Mouse (Mus musculus) right cerebral cortex, postnatal 4 days (tissue): ENCODE results near the gene Stk16.
A peak's percentile ranks its signal among the peaks of the same experiment; 100 is the strongest.
"Not testable (repeated sequence)": the region's sequence is repeated elsewhere in the genome, so short reads cannot be mapped to it uniquely, and the experiment has no call there.

Source experiments
- DNase-seq: peaks from one replicate; pipeline ENCODE4 v3.0.0-alpha.2; 2022

Gene Stk16

DNA sequence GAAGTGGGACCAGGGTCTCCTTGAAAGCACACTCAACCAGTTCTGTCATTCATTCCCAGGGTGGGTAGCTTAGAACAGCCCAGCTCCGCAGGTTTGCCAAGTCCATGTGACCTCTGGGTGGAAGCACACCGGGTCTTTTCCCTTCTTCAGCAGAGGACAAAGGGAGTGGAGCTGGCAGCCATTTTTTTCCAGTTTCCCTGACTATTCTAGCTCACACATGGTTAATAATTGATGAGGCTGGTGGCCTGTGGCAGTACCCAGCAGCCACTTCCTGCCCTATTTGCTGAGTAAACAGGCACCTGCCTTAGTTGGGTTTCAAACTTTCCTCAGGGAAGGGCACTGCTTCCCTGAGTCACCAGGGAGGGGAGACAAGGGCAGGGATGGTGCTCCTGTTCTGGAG is 3.8 kb downstream of the Stk16 start:
- no peak for DNase-seq

DNA sequence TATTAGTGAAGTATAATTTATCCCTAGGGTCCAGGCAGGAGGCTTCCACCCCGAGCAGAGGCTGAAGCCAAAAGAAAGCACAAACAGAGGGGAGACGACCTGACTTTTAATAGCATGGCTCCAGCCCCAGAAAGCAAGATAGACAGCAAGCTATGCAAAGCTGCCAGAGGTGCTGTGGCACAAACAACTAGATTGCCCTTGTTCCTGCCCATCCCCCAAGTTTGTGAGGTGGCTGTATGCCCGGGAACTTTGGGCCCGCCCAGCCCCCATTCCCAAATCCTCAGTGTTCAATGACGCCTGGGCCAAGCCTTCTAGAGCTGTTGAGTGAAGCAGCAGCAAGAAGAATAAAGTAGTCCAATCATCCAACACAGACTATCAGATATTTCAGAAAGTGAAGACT is 4.2 kb downstream of the Stk16 start:
- DNase-seq = peak; percentile 40

DNA sequence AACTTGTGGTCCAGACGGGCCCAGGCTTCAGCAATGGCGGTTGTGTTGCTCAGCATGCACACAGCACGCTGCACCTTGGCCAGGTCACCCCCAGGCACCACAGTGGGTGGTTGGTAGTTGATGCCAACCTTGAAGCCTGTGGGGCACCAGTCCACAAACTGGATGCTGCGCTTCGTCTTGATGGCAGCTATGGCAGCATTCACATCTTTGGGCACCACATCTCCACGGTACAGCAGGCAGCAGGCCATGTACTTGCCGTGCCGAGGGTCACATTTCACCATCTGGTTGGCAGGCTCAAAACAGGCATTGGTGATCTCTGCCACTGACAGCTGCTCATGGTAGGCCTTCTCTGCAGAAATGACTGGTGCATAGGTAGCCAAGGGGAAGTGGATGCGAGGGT is 5.1 kb downstream of the Stk16 start:
- DNase-seq = no peak

DNA sequence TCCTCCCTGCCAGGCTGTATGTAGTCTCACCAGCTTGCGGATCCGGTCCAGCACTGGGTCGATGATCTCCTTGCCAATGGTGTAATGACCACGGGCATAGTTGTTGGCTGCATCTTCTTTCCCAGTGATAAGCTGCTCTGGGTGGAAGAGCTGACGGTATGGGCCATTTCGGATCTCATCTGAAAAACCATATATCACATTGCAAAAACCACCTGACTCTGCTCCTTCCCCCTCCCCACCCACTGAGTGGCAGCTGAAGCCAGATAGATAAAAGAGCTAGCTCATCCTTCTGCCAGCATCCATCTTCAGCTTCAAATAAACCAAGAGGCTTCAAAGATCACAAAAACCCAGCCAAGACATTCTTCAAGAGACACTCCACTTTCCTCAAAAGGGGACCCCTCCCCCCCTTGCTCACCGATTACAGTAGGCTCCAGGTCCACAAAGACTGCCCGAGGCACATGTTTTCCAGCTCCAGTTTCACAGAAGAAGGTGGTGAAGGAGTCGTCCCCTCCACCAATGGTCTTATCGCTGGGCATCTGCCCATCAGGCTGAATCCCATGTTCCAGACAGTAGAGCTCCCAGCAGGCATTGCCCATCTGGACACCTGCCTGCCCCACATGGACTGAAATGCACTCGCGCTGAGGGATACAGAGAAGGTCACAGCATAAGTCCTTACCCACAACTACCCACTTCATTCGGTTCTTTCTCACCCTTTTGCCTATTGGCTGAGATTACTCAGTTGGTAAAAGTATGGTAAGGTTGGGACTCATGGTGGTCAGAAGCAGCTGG is 6.4 kb downstream of the Stk16 start:
- DNase-seq = no peak

DNA sequence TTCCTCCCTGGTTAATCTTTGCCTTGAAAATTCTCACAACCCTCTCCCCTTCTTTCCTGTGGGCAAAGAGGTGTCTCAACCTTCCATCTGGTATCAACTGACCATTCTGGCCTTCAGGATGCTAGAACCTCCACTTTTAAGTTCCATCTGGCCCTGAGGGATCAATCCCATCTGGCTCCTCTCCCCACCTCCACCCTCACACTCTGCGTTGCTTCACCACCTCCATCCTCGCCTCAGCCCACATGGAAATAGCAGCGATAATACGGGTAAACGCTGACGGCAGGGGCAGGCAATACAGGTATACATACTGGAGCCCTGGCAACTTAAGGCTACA is 7.2 kb downstream of the Stk16 start:
- no peak for DNase-seq

DNA sequence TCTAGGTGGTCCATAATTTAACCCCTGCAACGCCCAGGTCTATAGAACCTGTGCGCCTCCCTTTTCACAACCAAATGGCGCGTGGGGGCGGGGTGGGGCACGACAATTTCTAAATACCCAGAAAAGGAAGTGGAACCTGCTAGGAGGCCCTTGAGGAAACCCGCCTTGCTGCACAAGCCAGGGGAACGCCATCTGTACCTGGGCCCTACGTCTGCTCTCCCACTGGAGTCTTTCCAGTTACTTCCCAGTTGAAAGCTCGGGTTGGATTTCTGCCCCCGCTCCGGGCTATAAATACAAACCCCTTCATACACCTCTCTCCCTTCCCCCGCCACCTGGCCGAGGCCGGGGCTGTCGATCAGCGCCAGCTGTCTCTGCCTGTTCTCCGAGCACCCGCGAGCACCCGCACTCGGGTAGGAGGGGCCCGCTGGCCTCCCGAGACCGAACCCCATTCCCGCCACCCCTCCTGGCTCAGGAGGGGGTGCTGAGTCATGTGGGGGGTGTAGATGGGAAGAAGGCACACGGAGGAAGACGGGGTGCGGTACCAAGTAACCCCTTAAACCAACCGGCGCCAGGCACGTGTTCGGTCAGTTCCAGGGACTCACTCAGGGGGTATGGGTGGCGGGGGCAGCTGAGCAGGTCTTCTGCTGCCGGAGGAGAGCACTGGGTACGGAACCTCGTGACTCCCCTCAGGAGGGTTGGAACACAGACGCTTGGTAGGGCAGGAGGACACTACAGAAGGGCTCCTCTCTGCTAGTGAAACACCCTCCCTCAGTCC is 7.8 kb downstream of the Stk16 start:
- DNase-seq = peak; percentile 38

DNA sequence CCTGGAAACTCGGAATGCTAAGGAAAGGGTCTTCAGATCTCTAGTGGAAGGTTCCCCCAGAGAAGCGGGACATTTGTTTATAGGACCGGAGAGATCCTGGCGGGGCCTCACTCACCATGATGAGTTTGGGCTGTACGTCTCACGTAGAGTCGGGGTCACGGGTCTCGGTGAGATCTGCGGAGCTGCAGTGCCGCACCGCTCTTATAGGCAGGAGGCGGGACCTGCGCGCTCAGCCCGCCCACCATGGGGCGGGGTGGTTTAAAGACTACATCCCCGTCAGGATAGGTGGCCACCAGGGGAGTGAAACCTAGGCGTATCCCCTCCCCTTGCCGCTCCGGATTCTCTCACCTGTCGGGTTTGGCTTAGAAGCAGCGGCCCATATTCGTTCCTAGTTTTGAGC is 8.4 kb downstream of the Stk16 start:
- peak; percentile 82 for DNase-seq

DNA sequence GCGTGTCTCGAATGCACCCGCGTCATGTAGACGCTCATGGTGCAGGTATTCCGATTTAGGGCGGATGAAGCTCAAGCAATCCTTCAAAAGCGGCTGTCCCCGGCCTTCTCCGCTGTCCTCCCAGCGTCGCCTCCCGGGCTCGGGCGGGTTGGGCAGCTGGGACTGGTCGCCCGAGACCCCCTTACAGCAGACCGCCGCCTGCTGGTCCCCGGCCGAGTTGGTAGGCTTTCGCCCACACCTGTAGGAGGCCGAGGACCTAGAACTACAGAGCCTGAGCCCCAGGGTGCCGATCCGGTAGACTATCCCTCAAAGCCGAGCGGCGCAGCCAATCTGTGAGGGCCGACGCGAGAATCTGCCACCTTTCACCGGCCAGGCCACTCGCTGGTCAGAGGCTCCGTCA is 8.9 kb downstream of the Stk16 start, which contains the start of gene Tuba4a:
Gene Tuba4a (minus strand): TSS at position 335 of the 400 bp plus-strand sequence.
- DNase-seq = peak; percentile 49

DNA sequence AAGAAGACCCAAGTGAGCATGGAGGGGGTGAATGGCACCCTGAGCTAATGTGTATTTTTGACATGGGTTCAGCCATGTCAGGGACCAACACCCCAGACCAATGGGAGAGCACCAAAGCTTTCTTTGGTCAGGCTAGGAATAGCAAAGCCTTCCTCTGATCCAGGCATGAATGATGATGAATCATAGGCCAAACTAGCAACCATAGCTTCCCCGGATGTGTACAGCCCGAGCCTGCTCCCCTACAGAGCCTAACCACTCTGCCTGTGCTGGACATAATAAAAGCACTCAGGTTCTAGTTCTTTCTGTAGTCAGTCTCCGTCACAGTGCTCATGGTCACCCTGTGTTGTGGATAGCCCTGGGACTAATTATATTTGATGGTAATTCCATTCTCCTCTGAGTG is 10.9 kb downstream of the Stk16 start:
- no peak for DNase-seq

DNA sequence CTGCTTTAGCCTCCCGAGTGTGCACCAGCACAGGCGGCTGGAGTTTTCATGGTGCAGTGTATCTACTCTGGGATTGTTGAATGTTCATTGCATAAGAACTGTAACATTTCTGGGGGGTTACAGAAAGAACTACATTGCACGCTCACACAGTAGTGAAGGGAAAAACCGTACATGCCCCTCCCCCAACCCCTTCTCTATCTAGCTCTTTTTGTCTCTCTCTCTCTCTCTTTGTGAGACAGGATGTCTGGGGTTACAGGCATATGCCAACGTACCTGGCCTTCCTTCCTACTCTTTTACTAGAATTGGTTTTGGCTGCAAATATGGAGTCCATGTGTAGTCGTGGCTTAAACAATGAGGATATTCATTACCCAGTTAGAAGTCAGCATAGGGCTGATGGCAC is 12.3 kb downstream of the Stk16 start:
- no peak for DNase-seq

DNA sequence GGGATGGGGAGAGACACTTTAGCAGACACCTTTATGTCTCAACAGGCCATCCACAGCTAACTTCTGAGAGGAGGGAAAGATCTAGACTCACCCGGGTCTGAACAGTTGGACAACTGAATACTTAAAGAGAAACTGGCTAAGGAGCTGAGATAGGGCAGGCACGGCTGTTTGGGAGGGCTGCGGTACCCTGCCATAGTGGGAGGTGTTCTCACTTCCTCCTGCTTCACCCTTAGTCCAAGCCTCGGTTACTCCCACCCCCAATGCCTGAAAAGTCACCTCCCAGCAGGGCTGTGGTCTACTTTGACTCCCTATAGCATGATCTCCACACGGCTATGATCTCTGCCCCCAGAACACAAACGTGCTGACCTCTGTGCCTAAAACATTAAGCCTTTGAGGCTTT is 12.9 kb downstream of the Stk16 start:
- no peak for DNase-seq

DNA sequence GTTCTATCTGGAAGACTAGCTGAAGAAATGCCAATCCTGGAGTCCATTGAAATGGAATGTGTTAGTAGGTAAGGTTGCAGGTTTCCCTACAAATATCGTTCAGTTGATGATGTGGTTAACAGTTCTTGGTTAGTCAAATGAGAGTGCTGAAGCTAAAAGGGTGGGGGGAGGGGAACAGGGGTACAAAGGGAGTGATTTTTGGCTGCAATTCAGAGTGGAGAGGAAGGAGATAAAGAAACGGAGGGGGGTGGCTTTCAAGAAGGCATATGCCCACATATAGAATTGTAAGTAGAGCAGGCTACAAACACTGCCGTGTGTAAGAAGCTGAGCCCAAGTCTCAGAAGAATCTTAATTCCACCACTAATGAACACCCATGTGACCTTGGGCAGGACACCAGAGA is 14.8 kb downstream of the Stk16 start:
- DNase-seq = no peak

DNA sequence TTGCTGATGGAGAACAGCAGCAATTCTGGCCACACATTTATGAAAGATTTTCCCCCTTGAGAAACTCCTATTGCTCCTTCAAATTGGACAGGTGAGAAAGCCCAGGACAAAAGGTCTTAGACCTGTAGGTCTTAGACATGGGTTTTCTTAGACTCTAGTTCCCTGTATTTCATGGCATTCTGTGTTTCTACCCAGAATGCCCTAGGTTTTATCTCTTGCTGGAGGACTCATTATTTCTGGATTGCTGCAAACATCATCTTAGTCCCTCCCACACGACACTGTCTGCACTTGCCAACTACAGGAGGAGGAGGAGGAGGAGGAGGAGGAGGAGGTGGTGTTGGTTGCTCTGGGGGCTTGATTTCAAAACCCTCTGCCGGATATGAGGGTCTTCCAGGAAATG is 15.5 kb downstream of the Stk16 start:
- no peak for DNase-seq

DNA sequence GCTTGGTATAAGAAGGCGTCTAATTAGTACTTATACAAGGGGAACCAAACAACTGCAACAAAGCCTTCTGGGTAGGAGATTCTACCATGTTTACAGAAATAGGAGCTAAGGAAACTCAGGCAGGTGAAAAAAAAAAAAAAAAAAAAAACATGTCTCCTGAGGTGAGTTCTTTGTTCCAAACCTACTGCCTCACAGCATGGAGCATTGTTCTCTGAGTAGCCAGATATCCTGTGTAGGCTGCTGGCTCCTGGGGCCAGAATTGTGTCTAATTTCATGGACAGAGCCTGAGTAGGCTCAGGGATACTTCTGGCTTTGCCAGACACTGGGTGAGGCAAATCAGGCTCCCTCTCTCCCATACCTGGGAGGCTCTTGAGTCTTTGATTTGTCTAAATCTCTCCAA is 17.0 kb downstream of the Stk16 start:
- DNase-seq = no peak

DNA sequence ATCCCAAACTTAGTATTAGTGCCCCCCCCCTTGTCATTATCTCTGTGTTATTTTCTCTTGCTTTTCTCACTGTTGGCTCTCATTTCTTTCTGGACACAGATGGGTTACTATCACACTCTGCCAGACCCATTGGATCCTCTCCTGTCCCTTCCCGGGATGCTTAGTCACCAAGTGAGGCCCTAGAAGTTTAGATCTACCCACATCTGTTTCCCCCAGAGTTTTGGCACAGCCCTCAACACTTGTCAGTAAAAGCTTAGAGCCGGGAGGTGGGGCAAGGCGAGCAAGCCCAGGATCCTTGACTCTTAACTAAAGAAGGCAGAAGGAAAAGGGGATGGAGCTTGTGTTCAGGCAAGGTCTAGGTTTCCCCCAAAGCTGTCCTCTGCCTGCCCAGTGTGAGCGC is 18.5 kb downstream of the Stk16 start:
- DNase-seq = no peak

DNA sequence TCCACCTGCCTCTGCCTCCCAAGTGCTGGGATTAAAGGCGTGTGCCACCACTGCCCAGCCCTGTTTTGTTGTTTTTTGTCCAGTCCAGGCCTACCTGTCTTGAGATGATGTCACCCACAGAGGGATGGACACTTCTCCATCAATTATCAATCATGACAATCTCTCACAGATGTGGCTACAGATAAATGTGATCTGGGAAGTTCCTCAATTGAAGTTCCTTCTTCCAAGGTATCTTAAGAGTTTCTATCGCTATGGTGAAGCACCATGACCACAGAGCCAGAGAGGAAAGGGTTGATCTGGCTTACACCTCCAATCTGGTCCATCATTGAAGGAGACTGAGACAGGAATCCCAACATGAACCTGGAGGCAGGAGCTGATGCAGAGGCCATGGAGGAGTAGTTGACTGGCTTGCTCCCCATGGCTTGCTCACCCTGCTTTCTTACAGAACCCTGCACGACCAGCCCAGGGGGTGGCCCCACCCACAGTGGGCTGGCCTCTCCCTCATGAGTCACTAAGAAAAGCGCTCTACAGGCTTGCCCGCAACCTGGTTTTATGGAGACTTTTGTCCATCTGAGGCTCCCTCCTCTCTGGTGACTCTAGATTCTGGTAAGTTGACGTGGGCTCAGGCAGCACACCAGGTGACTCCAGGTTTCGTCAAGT is 19.8 kb downstream of the Stk16 start:
- no peak for DNase-seq

DNA sequence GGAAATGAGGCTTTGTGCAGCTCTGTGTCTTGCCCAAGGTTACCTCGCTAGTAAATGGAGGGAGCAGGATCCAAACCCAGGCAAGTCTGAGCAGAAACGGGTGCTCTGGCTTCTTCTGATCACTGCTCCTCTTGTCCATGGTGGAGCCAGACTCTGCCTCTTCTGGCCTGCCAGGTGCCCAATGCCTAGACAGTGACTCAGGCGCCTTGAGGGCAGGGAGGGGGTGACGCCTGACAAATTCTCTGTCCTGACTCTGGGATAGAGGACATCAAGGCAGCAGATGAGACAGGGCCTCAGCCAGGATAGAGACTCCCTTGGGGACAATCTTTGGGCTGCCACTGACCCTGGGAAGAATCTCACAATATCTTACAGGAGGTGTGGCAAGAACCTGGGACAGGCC is 20.6 kb downstream of the Stk16 start:
- DNase-seq = no peak

DNA sequence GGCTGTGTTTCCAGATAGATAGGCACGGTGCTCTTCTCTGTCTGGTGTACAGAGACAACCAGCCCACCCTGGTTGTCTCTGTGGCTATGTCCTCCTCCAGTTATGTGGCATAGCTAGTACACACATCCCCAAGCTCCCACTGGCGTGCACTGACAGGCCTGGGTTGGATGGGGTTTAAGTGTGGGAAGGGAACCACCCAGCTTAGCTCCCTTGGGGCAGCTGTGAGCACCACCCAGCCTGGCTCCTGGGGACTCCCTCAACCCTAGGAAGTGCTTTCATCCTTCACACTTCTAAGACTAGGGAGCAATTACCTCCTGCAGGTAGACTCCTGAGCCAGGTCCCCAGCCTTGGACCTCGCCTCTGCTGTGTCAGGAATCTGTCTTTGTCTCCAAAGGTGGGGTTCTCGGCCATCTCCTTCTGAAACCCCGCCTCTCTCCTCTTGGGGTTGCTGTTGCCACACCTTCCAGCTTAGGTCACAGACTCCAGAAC is 21.1 kb downstream of the Stk16 start, which contains the start of gene A630095N17Rik:
Gene A630095N17Rik (minus strand): TSS at position 439 of the 489 bp plus-strand sequence.
- no peak for DNase-seq

DNA sequence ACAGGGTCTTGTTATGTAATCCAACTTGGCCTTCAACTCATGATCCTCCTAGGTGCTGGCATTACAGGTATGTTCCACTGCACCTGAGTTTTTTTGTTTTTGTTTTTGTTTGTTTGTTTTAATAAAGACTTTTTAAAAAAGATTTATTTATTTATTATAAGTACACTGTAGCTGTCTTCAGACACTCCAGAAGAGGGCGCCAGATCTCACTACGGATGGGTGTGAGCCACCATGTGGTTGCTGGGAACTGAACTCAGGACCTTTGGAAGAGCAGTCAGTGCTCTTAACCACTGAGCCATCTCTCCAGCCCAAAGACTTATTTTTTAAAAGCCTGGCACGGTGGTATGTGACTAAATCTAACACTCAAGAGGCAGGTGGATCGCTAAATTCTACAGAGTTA is 21.9 kb downstream of the Stk16 start:
- not testable (repeated sequence) for DNase-seq

DNA sequence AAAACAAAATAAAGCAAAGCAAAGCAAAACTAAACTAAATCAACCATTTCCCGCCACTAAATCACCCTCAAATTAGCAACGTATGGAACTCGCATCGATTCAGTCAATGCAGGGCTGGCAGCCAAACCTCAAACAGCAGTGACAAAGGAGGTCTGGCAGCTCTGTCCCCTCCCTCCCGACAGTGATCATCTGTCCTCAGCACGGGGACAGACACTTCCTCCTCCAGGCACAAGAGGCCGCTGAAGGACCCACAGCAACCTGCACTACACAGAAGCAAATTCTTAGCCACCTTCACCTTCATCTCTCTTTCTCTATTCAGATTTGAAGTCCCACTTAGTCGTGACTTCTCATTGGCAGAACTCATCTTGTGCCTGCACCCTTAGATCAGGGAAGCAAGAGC is 24.0 kb downstream of the Stk16 start:
- DNase-seq = peak; percentile 51

DNA sequence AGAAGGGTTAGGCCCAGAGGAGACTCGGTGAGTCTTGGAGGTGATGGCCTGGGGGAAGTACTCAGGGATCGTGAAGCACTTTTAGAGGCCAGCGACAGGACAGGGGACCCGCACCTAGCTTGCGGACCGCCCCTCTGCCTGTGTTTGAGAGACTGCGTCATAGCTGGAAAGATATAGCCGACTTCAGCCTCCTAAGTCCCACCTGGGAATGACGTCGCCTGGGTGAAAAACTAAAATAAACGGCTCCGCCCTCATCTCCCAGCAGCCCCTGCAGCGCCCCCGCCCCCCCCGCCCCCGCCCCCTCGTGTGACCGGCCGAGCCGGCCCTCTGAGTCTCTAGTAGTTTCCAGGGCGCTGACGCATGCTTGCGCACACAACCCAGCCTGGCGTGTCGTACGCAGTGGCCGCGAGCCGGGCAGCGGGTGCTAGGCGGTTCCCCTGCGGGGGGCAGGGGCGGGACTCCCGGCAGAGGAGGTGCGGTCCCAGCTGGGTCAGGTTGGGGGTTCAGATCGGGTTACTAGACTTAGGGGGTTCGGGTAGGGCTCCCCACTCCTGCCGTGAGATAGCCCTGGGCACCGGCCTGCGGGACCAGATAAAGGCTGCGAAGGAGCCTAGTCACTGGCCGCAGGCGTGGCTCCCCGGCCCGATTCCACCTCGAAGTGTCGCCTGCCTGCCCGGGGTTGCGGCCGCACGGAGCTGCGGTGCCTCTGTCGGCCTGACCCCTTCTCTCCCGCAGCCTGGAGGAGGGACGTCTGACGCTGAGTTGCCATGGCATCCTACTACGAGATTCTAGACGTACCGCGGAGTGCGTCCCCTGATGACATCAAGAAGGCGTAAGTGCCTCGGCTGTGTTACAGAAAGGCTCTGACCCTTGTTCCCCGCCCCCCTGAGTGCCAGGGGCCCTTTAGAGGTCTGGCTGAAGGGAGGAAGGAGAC is 25.7 kb downstream of the Stk16 start, which contains the start of gene Dnajb2:
Gene Dnajb2 (plus strand): TSS at position 290 of the 934 bp plus-strand sequence.
- peak; percentile 74 for DNase-seq

DNA sequence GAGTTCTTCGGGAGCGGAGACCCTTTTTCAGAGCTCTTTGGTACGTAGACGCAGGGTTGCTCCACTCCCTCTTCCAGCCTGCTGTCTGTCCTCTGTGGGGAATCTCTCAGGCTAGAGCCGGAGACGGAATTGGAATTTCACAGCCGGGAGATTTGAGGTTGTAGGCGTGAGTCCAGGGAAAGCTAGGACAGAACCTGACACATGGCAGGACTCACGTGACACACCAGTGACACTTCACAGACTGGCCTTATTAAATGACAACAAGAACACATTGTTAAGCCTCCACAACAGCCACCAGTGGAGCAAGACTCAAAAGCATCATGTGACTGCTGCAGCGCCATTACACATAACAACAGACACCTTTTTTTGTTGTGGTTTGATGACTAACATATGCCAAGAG is 29.0 kb downstream of the Stk16 start:
- no peak for DNase-seq
